Mouse (Mus musculus): ENCODE results near the gene Klhl12.

DNA sequence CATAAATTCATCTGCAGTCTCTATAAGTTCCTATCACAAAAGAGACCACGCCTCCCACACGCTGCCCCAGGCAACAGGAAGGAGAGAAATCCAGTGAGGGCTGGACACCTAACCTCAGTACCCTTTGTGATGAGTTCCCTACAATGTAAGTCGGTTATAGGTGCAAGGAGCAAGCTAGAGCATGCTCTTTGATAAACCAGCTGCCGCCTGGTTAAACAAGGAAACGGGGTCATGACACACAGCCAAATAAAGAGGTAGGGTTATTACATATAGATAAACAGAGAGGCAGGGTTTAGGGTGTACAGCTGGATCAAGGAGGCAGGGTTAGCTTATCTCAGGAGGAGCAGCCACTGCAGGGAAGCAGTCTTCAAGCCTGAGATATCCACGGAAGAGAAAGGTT, 71.4 kb downstream of the Klhl12 start:
- TF ChIP-seq CTCF (IDR thresholded peaks at IDR 0.05; ENCODE audit: borderline replicate concordance, control insufficient read depth, extremely low read depth, insufficient read depth, low read length, poor library complexity), result no peak
- TF ChIP-seq POLR2A (IDR thresholded peaks at IDR 0.05; ENCODE audit: control insufficient read depth, extremely low read depth, insufficient read depth, low read length, poor library complexity), result no peak

All from thymus, adult 2 months (tissue).